Comparison of ENCODE assay signal across 8 mouse cellular contexts in genomic region chr15:8169266-8169746, GRCm38 (mm10). TPM values are rescaled to one million over a fixed set of nuclear protein-coding genes. Genes with fewer than 3 reads are reported as not detected.
DNase-seq lines count a peak whose midpoint lies in the region; ATAC-seq and TF ChIP-seq lines count a peak whose summit lies in the region.

No protein-coding gene starts in this region.

- peak overlapping the region; percentile 91 for H3K4me3 ChIP-seq in heart, embryonic 10.5 days
- peak overlapping the region; percentile 99 for H3K4me3 ChIP-seq in testis, adult 2 months (ENCODE audit: control insufficient read depth, low read depth, low read length)
- peak overlapping the region; percentile 70 for H3K4me3 ChIP-seq in hindbrain, embryonic 12.5 days

- no peak for TF ChIP-seq POLR2A in testis, adult 2 months (IDR thresholded peaks at IDR 0.05; ENCODE audit: control insufficient read depth, low read depth, low read length)

- ATAC-seq in hindbrain, embryonic 12.5 days (ENCODE audit: low FRiP score): peak; percentile 90
- 0 out of 2 replicates have a peak, but pooled peaks have one; percentile 25 for ATAC-seq in megakaryocyte progenitor cell, adult 5-6 weeks (replicated peaks; ENCODE audit: poor library complexity)
- no peak for ATAC-seq in erythroid progenitor cell, adult 5-6 weeks (replicated peaks; ENCODE audit: low FRiP score, poor library complexity, severe bottlenecking)

- peak overlapping the region; percentile 84 for H3K9ac ChIP-seq in hindbrain, embryonic 12.5 days

- no peaks in the 10 kb centered on the region for H3K4me1 ChIP-seq in heart, embryonic 10.5 days
- no peaks in the 10 kb centered on the region; the same call in 1 of the 2 replicates for H3K4me1 ChIP-seq in testis, adult 2 months (ENCODE audit: control insufficient read depth, insufficient read depth, low read length)
- peaks cover 5% of the 10 kb centered on the region for H3K4me1 ChIP-seq in hindbrain, embryonic 12.5 days

- H3K4me2 ChIP-seq in hindbrain, embryonic 12.5 days (replicated peaks): peak overlapping the region; percentile 68

- WGBS in heart, embryonic 10.5 days: under 1% methylated on average over 25 of the region's 25 CpGs
- 1% methylated on average over 25 of the region's 25 CpGs for WGBS in hindbrain, embryonic 12.5 days

- H3K9me3 ChIP-seq in heart, embryonic 10.5 days: no peaks in the 10 kb centered on the region
- H3K9me3 ChIP-seq in hindbrain, embryonic 12.5 days (replicated peaks): no peaks in the 10 kb centered on the region

- no peaks in the 10 kb centered on the region for H3K27me3 ChIP-seq in heart, embryonic 10.5 days (ENCODE audit: insufficient read depth, poor library complexity, severe bottlenecking)
- H3K27me3 ChIP-seq in testis, adult 2 months (ENCODE audit: control insufficient read depth, insufficient read depth, low read length): no peaks in the 10 kb centered on the region
- H3K27me3 ChIP-seq in hindbrain, embryonic 12.5 days: no peaks in the 10 kb centered on the region

- intact Hi-C loops in heart, postnatal 10 days (cut with DNase I): no loop called here

- H3K36me3 ChIP-seq in heart, embryonic 10.5 days: peaks cover 18% of the 10 kb centered on the region
- no peaks in the 10 kb centered on the region for H3K36me3 ChIP-seq in testis, adult 2 months (ENCODE audit: control insufficient read depth, insufficient read depth, low read length)
- H3K36me3 ChIP-seq in hindbrain, embryonic 12.5 days: peaks cover 15% of the 10 kb centered on the region

- peak; percentile 78 for DNase-seq in heart, embryonic 10.5 days (ENCODE audit: low spot score)
- DNase-seq in heart, postnatal 10 days: no peak
- DNase-seq in testis, postnatal 10 days (ENCODE audit: low spot score): no peak
- no peak for DNase-seq in cerebellum, adult 11-12 months

- H3K27ac ChIP-seq in heart, embryonic 10.5 days: peak overlapping the region; percentile 96
- H3K27ac ChIP-seq in testis, adult 2 months (ENCODE audit: control insufficient read depth, insufficient read depth, low read depth, low read length): peak overlapping the region; percentile 76
- H3K27ac ChIP-seq in hindbrain, embryonic 12.5 days: peak overlapping the region; percentile 87

- no peak for TF ChIP-seq CTCF in testis, adult 2 months (IDR thresholded peaks at IDR 0.05; ENCODE audit: control insufficient read depth, insufficient read depth, insufficient replicate concordance, low read depth, low read length)

RNA-seq across cellular contexts. Expression of gene Cplane1, which starts 0.4 kb away (rescaled TPM):
- 6.0 and 6.9 TPM in 2 replicates for polyA plus RNA-seq in heart, embryonic 10.5 days (2016; fragmentation: Nextera tagmentation; extraction: Ambion mirVana)
- total RNA-seq in heart, postnatal 10 days (2021): 1 to 10 TPM; 7.3 to 7.5 TPM
- polyA plus RNA-seq in testis, adult 2 months (2012; rRNA removed): 15.2 and 15.5 TPM in 2 replicates
- 17.8 and 19.3 TPM in 2 replicates for polyA plus RNA-seq in hindbrain, embryonic 12.5 days (2016; fragmentation: Nextera tagmentation; extraction: Ambion mirVana)
- 3.2 and 3.5 TPM in 2 replicates for total RNA-seq in megakaryocyte progenitor cell, adult 5-6 weeks (2015)
- 2.5 TPM in 2 replicates for total RNA-seq in megakaryocyte progenitor cell, adult 5-6 weeks (2017)
- 1.1 and 1.7 TPM in 2 replicates for total RNA-seq in erythroid progenitor cell, adult 5-6 weeks (2015; ENCODE audit: low replicate concordance)
- 1.9 and 7.9 TPM in 2 replicates for total RNA-seq in erythroid progenitor cell, adult 5-6 weeks (2017; ENCODE audit: low replicate concordance)
